Mouse (Mus musculus) MEL (cell line): ENCODE results near the gene P2ry6. TPM values are rescaled to one million over a fixed set of nuclear protein-coding genes. Genes with fewer than 3 reads are reported as not detected.

ENCODE experiments used
- DNase-seq: peaks from one replicate; pipeline ENCODE4 v3.0.0; 2011; ENCODE audit warnings: low read depth, low spot score
- H3K27ac ChIP-seq: 2 replicates; pipeline ENCODE4 v1.5.1; 2012; ENCODE audit warnings: low read depth, mild to moderate bottlenecking, control low read depth, low read length, moderate library complexity; ENCODE audit not compliant: control insufficient read depth
- H3K27me3 ChIP-seq, 2 experiments: fragments of 150-350 bp in 1 of 2; sonication (generic) in 1 of 2; 2 replicates each; pipeline ENCODE4 v1.6.1; 2012; ENCODE audit warnings: low read length in 2 of 2, mild to moderate bottlenecking in 2 of 2, improper control_type of control experiment in 1 of 2, moderate library complexity in 1 of 2; ENCODE audit not compliant: insufficient read depth in 2 of 2, control insufficient read depth in 1 of 2
- H3K36me3 ChIP-seq, 2 experiments: 2 replicates each; pipeline ENCODE4 v1.6.1; 2012 to 2014; ENCODE audit warnings: low read length in 2 of 2, improper control_type of control experiment in 1 of 2, inconsistent platforms in 1 of 2, mild to moderate bottlenecking in 1 of 2; ENCODE audit not compliant: insufficient read depth in 2 of 2, control insufficient read depth in 1 of 2
- H3K4me1 ChIP-seq, 2 experiments: fragments of 150-350 bp in 1 of 2; sonication (generic) in 1 of 2; 2 replicates each; pipeline ENCODE4 v1.6.1; 2012; ENCODE audit warnings: low read length in 2 of 2, improper control_type of control experiment in 1 of 2, mild to moderate bottlenecking in 1 of 2; ENCODE audit not compliant: insufficient read depth in 2 of 2, control insufficient read depth in 1 of 2
- H3K4me3 ChIP-seq, 2 experiments: fragments of 150-350 bp in 1 of 2; sonication (generic) in 1 of 2; 2 replicates each; pipeline ENCODE4 v1.5.1; 2012; ENCODE audit warnings: low read depth in 2 of 2, low read length in 2 of 2, mild to moderate bottlenecking in 2 of 2, moderate library complexity in 2 of 2, control low read depth in 1 of 2, improper control_type of control experiment in 1 of 2; ENCODE audit not compliant: control insufficient read depth in 1 of 2, insufficient read depth in 1 of 2
- H3K79me2 ChIP-seq: 2 replicates; pipeline ENCODE4 v1.6.1; 2012; ENCODE audit warnings: mild to moderate bottlenecking, low read length, moderate library complexity; ENCODE audit not compliant: control insufficient read depth, poor library complexity, insufficient read depth
- H3K9ac ChIP-seq: 2 replicates; pipeline ENCODE4 v1.6.1; 2012; ENCODE audit warnings: low read depth, mild to moderate bottlenecking, control low read depth, low read length, moderate library complexity; ENCODE audit not compliant: control insufficient read depth, poor library complexity, severe bottlenecking
- H3K9me3 ChIP-seq: fragments of 150-350 bp; sonication (generic); replicated peaks from 2 replicates; pipeline ENCODE4 v1.6.1; 2012; ENCODE audit warnings: mild to moderate bottlenecking, low read length, improper control_type of control experiment, moderate library complexity; ENCODE audit not compliant: insufficient read depth
- CHD1 ChIP-seq: IDR thresholded peaks from 2 replicates; pipeline ENCODE4 v1.6.1; 2012; ENCODE audit warnings: low read depth, mild to moderate bottlenecking, inconsistent platforms, low read length, improper control_type of control experiment
- CHD2 ChIP-seq: IDR thresholded peaks from 2 replicates; pipeline ENCODE4 v1.6.1; 2011; ENCODE audit warnings: low read length, improper control_type of control experiment
- CTCF ChIP-seq, 3 experiments: IDR thresholded peaks in 2 of 3; conservative IDR thresholded peaks in 1 of 3; 2 replicates each; pipeline ENCODE4 v1.5.1; 2011 to 2012; ENCODE audit warnings: low read length in 3 of 3, low read depth in 2 of 3, mild to moderate bottlenecking in 2 of 3, improper control_type of control experiment in 1 of 3, inconsistent platforms in 1 of 3, mixed read lengths in 1 of 3, moderate library complexity in 1 of 3; ENCODE audit not compliant: control insufficient read depth in 1 of 3, insufficient read depth in 1 of 3, poor library complexity in 1 of 3, severe bottlenecking in 1 of 3
- EP300 ChIP-seq, 2 experiments: IDR thresholded peaks; 2 replicates each; pipeline ENCODE4 v1.6.1; 2011; ENCODE audit warnings: improper control_type of control experiment in 2 of 2, low read length in 2 of 2, low read depth in 1 of 2, mild to moderate bottlenecking in 1 of 2
- ETS1 ChIP-seq: IDR thresholded peaks from 2 replicates; pipeline ENCODE4 v1.6.1; 2012; ENCODE audit warnings: low read depth, mild to moderate bottlenecking, inconsistent platforms, low read length, improper control_type of control experiment, moderate library complexity
- GABPA ChIP-seq: IDR thresholded peaks from 2 replicates; pipeline ENCODE4 v1.6.1; 2012; ENCODE audit warnings: low read depth, mild to moderate bottlenecking, inconsistent platforms, low read length, improper control_type of control experiment, moderate library complexity
- GATA1 ChIP-seq: IDR thresholded peaks from 2 replicates; pipeline ENCODE4 v1.6.1; 2011; ENCODE audit warnings: low read depth, low read length, improper control_type of control experiment
- HCFC1 ChIP-seq: IDR thresholded peaks from 2 replicates; pipeline ENCODE4 v1.6.1; 2012; ENCODE audit warnings: low read depth, mild to moderate bottlenecking, inconsistent platforms, low read length, improper control_type of control experiment, moderate library complexity
- MAX ChIP-seq: IDR thresholded peaks from 2 replicates; pipeline ENCODE4 v1.6.1; 2011; ENCODE audit warnings: low read length, improper control_type of control experiment
- MAZ ChIP-seq: IDR thresholded peaks from 2 replicates; pipeline ENCODE4 v1.6.1; 2012; ENCODE audit warnings: low read depth, mild to moderate bottlenecking, inconsistent platforms, low read length, improper control_type of control experiment
- MEF2A ChIP-seq: IDR thresholded peaks from 2 replicates; pipeline ENCODE4 v1.6.1; 2014; ENCODE audit warnings: low read depth, mild to moderate bottlenecking, inconsistent platforms, low read length, improper control_type of control experiment; ENCODE audit not compliant: poor library complexity, insufficient replicate concordance, severe bottlenecking; ENCODE audit errors: extremely low read depth
- MXI1 ChIP-seq: IDR thresholded peaks from 2 replicates; pipeline ENCODE4 v1.6.1; 2011; ENCODE audit warnings: mild to moderate bottlenecking, low read depth, low read length, improper control_type of control experiment
- POLR2AphosphoS2 ChIP-seq: IDR thresholded peaks from 2 replicates; pipeline ENCODE4 v1.6.1; 2011; ENCODE audit warnings: low read length, improper control_type of control experiment
- POLR2AphosphoS5 ChIP-seq: IDR thresholded peaks from 2 replicates; pipeline ENCODE4 v1.6.1; 2012; ENCODE audit warnings: low read depth, borderline replicate concordance, mild to moderate bottlenecking, inconsistent platforms, low read length, moderate library complexity, mixed read lengths
- RAD21 ChIP-seq: IDR thresholded peaks from 2 replicates; pipeline ENCODE4 v1.6.1; 2011; ENCODE audit warnings: mild to moderate bottlenecking, low read depth, low read length, improper control_type of control experiment
- RCOR1 ChIP-seq: IDR thresholded peaks from 2 replicates; pipeline ENCODE4 v1.6.1; 2012; ENCODE audit warnings: low read depth, mild to moderate bottlenecking, inconsistent platforms, low read length, improper control_type of control experiment
- SIN3A ChIP-seq: IDR thresholded peaks from 2 replicates; pipeline ENCODE4 v1.6.1; 2012; ENCODE audit warnings: low read length, improper control_type of control experiment, inconsistent platforms
- TCF12 ChIP-seq: IDR thresholded peaks from 2 replicates; pipeline ENCODE4 v1.6.1; 2014; ENCODE audit warnings: low read depth, mild to moderate bottlenecking, inconsistent platforms, low read length, improper control_type of control experiment, moderate library complexity
- ZC3H11A ChIP-seq: IDR thresholded peaks from 2 replicates; pipeline ENCODE4 v1.6.1; 2012; ENCODE audit warnings: low read depth, mild to moderate bottlenecking, inconsistent platforms, low read length, improper control_type of control experiment
- ZMIZ1 ChIP-seq: IDR thresholded peaks from 2 replicates; pipeline ENCODE4 v1.6.1; 2012; ENCODE audit warnings: low read depth, mild to moderate bottlenecking, inconsistent platforms, low read length, improper control_type of control experiment, moderate library complexity
- ZNF384 ChIP-seq: IDR thresholded peaks from 2 replicates; pipeline ENCODE4 v1.6.1; 2012; ENCODE audit warnings: low read depth, mild to moderate bottlenecking, inconsistent platforms, low read length, improper control_type of control experiment
- polyA plus RNA-seq, 2 experiments: library from polyadenylated mRNA; stranded (reverse) in 1 of 2; unstranded in 1 of 2; fragments of >175 nt in 1 of 2; fragments of >200 nt in 1 of 2; gene quantifications; 2 replicates each; pipeline versions ENCODE4 v1.2.1 to v1.2.4; 2012; ENCODE audit warnings: low replicate concordance in 2 of 2, low read depth in 1 of 2; ENCODE audit not compliant: insufficient read length in 2 of 2, insufficient read depth in 1 of 2, missing spikeins in 1 of 2
- total RNA-seq: library from RNA; depleted of rRNA; stranded (reverse); fragments of 300-350 nt; gene quantifications from 2 replicates; pipeline ENCODE4 v1.2.3, GENCODE M21; 2012

The P2ry6 gene
- total and polyA plus RNA-seq, 3 experiments, result not detected

- H3K27me3 ChIP-seq, result 0 out of 4 replicates have a peak, but pooled peaks cover 0 to 4% of the 10 kb centered on the region in 2 experiments
- TF ChIP-seq CHD1 (no peak), GATA1 (no peak), CTCF (IDR thresholded peaks at IDR 0.05 in 2 of 3, conservative IDR thresholded peaks at IDR 0.05 in 1 of 3; ENCODE audit: control insufficient read depth in 1 of 3, insufficient read depth in 1 of 3, low read depth in 2 of 3, low read length in 3 of 3, poor library complexity in 1 of 3, severe bottlenecking in 1 of 3) (no peak), MAX (no peak), RCOR1 (no peak), ZC3H11A (no peak), ZNF384 (no peak), MAZ (no peak), POLR2AphosphoS2 (no peak), MEF2A (no peak), CHD2 (no peak)
- H3K4me1 ChIP-seq, result no peaks in the 10 kb centered on the region
- H3K36me3 ChIP-seq, result no peaks in the 10 kb centered on the region
- H3K4me3 ChIP-seq, result no peak overlapping the region
- DNase-seq, result no peak
- H3K9ac ChIP-seq, result no peak overlapping the region
- no peak overlapping the region for H3K27ac ChIP-seq
- H3K9me3 ChIP-seq, result no peaks in the 10 kb centered on the region
- no peaks in the 10 kb centered on the region for H3K79me2 ChIP-seq
These were observed 31.8 kb upstream of the P2ry6 start for GRCm38 (mm10) chr7:101006201-101006600.

- Histone ChIP-seq H3K4me3 (no peak overlapping the region), H3K9ac (no peak overlapping the region)
These were observed 30.7 kb upstream of the P2ry6 start for GRCm38 (mm10) chr7:101005119-101005518.

More at GRCm38 (mm10) chr7:101005119-101005518, 30.7 kb upstream of the P2ry6 start:
- DNase-seq, result no peak
- Histone ChIP-seq H3K27ac (no peak overlapping the region), H3K79me2 (no peaks in the 10 kb centered on the region), H3K36me3 (no peaks in the 10 kb centered on the region), H3K4me1 (no peaks in the 10 kb centered on the region), H3K27me3 (0 out of 4 replicates have a peak, but pooled peaks cover 0 to 5% of the 10 kb centered on the region in 2 experiments), H3K9me3 (no peaks in the 10 kb centered on the region)
- TF ChIP-seq GABPA (no peak), RAD21 (no peak), HCFC1 (no peak), MAX (no peak), TCF12 (no peak), CHD2 (no peak), ETS1 (no peak), SIN3A (no peak), POLR2AphosphoS5 (no peak), ZNF384 (no peak), POLR2AphosphoS2 (no peak), MXI1 (no peak), ZMIZ1 (no peak), EP300 (IDR thresholded peaks at IDR 0.05; ENCODE audit: low read depth in 1 of 2, low read length in 2 of 2) (no peak)
